Mouse (Mus musculus) midbrain, postnatal 0 days (tissue): ENCODE results near the gene Nuf2. TPM values are rescaled to one million over a fixed set of nuclear protein-coding genes. Genes with fewer than 3 reads are reported as not detected.

Experiments used
- ATAC-seq: fragments of 200-750 bp; cut with Nextera tagmentation; 2 replicates; pipeline ENCODE4 v1.8.0; 2017; ENCODE audit warnings: moderate number of reproducible peaks, mild to moderate bottlenecking, moderate TSS enrichment, moderate library complexity; ENCODE audit not compliant: low FRiP score
- DNase-seq: peaks from one replicate; pipeline ENCODE4 v3.0.0-alpha.2; 2015; ENCODE audit warnings: low spot score
- H3K27ac ChIP-seq: fragments of 300-500 bp; sonication (generic); 2 replicates; pipeline ENCODE4 v1.5.1; 2014; ENCODE audit warnings: low read depth, mild to moderate bottlenecking, low read length, mixed read lengths
- H3K27me3 ChIP-seq: fragments of 300-500 bp; sonication (generic); 2 replicates; pipeline ENCODE4 v1.6.1; 2014; ENCODE audit warnings: low read length, control low read depth, mixed read lengths; ENCODE audit not compliant: insufficient read depth
- H3K36me3 ChIP-seq: fragments of 300-500 bp; sonication (generic); 2 replicates; pipeline ENCODE4 v1.6.1; 2014; ENCODE audit warnings: low read length, control low read depth, mixed read lengths; ENCODE audit not compliant: insufficient read depth
- H3K4me1 ChIP-seq: fragments of 300-500 bp; sonication (generic); 2 replicates; pipeline ENCODE4 v1.6.1; 2014; ENCODE audit warnings: mild to moderate bottlenecking, control low read depth, antibody characterized with exemption, low read length, mixed read lengths; ENCODE audit not compliant: insufficient read depth
- H3K4me2 ChIP-seq: fragments of 300-500 bp; sonication (generic); 2 replicates; pipeline ENCODE4 v1.6.1; 2014; ENCODE audit warnings: low read depth, mild to moderate bottlenecking, low read length, mixed read lengths; ENCODE audit not compliant: poor library complexity, severe bottlenecking
- H3K4me3 ChIP-seq: fragments of 300-500 bp; sonication (generic); 2 replicates; pipeline ENCODE4 v1.5.1; 2014; ENCODE audit warnings: low read depth, mild to moderate bottlenecking, low read length, moderate library complexity
- H3K9ac ChIP-seq: fragments of 300-500 bp; sonication (generic); replicated peaks from 2 replicates; pipeline ENCODE4 v1.6.1; 2014; ENCODE audit warnings: mild to moderate bottlenecking, low read length, moderate library complexity, mixed read lengths; ENCODE audit not compliant: poor library complexity, severe bottlenecking
- H3K9me3 ChIP-seq: fragments of 300-500 bp; sonication (generic); 2 replicates; pipeline ENCODE4 v1.6.1; 2016; ENCODE audit warnings: low read length, control low read depth
- CTCF ChIP-seq: IDR thresholded peaks from 2 replicates; pipeline ENCODE4 v1.5.1; 2016; ENCODE audit warnings: antibody characterized with exemption, mild to moderate bottlenecking
- WGBS: fragments of 180-500 bp; shearing (Covaris S2); extraction: QIAGEN DNeasy Blood & Tissue Kit; methylation state at CpG from one replicate; pipeline ENCODE4 v1.1.7; 2014; 5-methylcytosine and 5-hydroxymethylcytosine counted together
- polyA plus RNA-seq: library from polyadenylated mRNA; unstranded; fragments of >200 nt; fragmentation: Nextera tagmentation; extraction: Ambion mirVana; gene quantifications from 2 replicates; pipeline ENCODE4 v1.2.1, GENCODE M21; 2015
- total RNA-seq: library from RNA; depleted of rRNA; stranded (reverse); fragments of >200 nt; gene quantifications from 2 replicates; pipeline ENCODE4 v1.2.3, GENCODE M21; 2014; rRNA removed

Nuf2 gene
- total and polyA plus RNA-seq, 2 experiments from 2014 or later = 3.7 to 4.2 TPM

GRCm38 (mm10) chr1:169462386-169463115 is 68.7 kb downstream of the Nuf2 start:
- 0 out of 2 replicates have a peak, but pooled peaks have one; percentile 69 for ATAC-seq
- no peak for TF ChIP-seq CTCF
- Histone ChIP-seq H3K27me3 (no peaks in the 10 kb centered on the region), H3K27ac (0 out of 2 replicates have a peak overlapping the region, but pooled peaks have one; percentile 44), H3K9ac (no peak overlapping the region), H3K9me3 (no peaks in the 10 kb centered on the region), H3K4me3 (no peak overlapping the region), H3K4me1 (no peaks in the 10 kb centered on the region), H3K36me3 (no peaks in the 10 kb centered on the region), H3K4me2 (no peak overlapping the region)
- DNase-seq = peak; percentile 83
- WGBS = 50% methylated on average over 15 of the region's 15 CpGs

GRCm38 (mm10) chr1:169459071-169459782 is 72.0 kb downstream of the Nuf2 start:
- DNase-seq (peak; percentile 90), ATAC-seq (peak; percentile 47; the same call in 1 of the 2 replicates)
- Histone ChIP-seq H3K4me2 (0 out of 2 replicates have a peak overlapping the region, but pooled peaks have one; percentile 9), H3K27ac (no peak overlapping the region), H3K27me3 (no peaks in the 10 kb centered on the region), H3K4me1 (no peaks in the 10 kb centered on the region), H3K4me3 (no peak overlapping the region), H3K9ac (no peak overlapping the region), H3K36me3 (no peaks in the 10 kb centered on the region), H3K9me3 (no peaks in the 10 kb centered on the region)
- 20% methylated on average over 11 of the region's 11 CpGs for WGBS
- TF ChIP-seq CTCF = peak; percentile 95

Other genes starting within 250 kb of the Nuf2 start
- 47.8 and 57.0 TPM in 2 replicates for gene Rgs5, start 124.0 kb upstream of the Nuf2 start, total RNA-seq
- gene Rgs5, start 124.0 kb upstream of the Nuf2 start, polyA plus RNA-seq = 14.4 and 14.9 TPM in 2 replicates
- gene Rgs4, start 216.2 kb upstream of the Nuf2 start, total RNA-seq = 59.5 and 75.0 TPM in 2 replicates
- 69.7 and 73.1 TPM in 2 replicates for gene Rgs4, start 216.2 kb upstream of the Nuf2 start, polyA plus RNA-seq